Mouse (Mus musculus) neutrophil, adult 83 days (primary cell): ENCODE data around the gene Ntrk3. TPM values are rescaled to one million over a fixed set of nuclear protein-coding genes. Genes with fewer than 3 reads are reported as not detected.

Experiments
- total RNA-seq, 2 experiments: library from RNA; stranded (reverse); gene quantifications; one replicate each; pipeline ENCODE4 v1.2.4; 2023

Gene Ntrk3
- total RNA-seq = not detected

GRCm38 (mm10) chr7:78737614-78738210, at the start of gene Ntrk3:
Gene Ntrk3 (minus strand): TSS chr7:78738012.

GRCm38 (mm10) chr7:78782639-78783581, 45.1 kb upstream of the Ntrk3 start, which contains the start of the genes Mrps11 and Mrpl46:
Gene Mrps11 (plus strand): TSS chr7:78783119.
Gene Mrpl46 (minus strand): TSS chr7:78783531.

Other genes starting within 250 kb of the Ntrk3 start
- gene Mrps11, start 45.1 kb upstream of the Ntrk3 start, total RNA-seq = 10 to 100 TPM; 13.4 to 24.8 TPM
- gene Mrpl46, start 45.5 kb upstream of the Ntrk3 start, total RNA-seq = 10 to 100 TPM in 1 of 2 experiments, 1 to 10 TPM in 1; 9.8 to 10.1 TPM
- gene Det1, start 109.3 kb upstream of the Ntrk3 start, total RNA-seq = 1 to 10 TPM; 5.4 to 5.7 TPM
- 1 to 10 TPM; 7.2 to 7.3 TPM for gene Aen, start 157.8 kb upstream of the Ntrk3 start, total RNA-seq
- 10 to 100 TPM; 37.2 to 46.0 TPM for gene Isg20, start 175.4 kb upstream of the Ntrk3 start, total RNA-seq